Mouse (Mus musculus) lung, postnatal 0 days (tissue): Measurements from ENCODE around the gene Ptprn2.

Source experiments
- CTCF ChIP-seq: IDR thresholded peaks from 2 replicates; pipeline ENCODE4 v1.5.1; 2016; ENCODE audit warnings: antibody characterized with exemption, mild to moderate bottlenecking
- EP300 ChIP-seq: IDR thresholded peaks from 2 replicates; pipeline ENCODE4 v1.6.1; 2016; ENCODE audit warnings: antibody characterized with exemption, mild to moderate bottlenecking, control low read depth

DNA sequence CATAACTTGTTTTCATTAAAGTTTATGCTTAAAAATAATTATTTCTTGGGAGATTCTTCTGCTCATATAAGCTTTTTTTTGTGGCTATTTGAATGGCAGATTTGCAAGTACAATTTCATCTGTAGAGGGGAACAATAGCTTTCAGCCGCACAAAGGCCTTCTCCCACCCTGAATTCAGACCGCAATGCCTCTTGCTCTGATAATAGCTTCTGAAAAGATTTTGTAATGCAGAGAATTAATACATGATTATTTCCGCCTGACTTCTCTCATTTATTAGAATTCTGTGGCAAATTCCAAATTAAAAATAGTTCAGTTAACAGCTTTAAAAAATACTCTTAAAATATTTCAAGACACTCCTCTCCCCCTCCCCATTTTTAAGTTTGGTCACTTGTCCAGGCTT lies 671.3 kb downstream of the Ptprn2 start:
- TF ChIP-seq CTCF (no peak), EP300 (no peak)
